Mouse (Mus musculus): ENCODE measurements around the gene Scn1a. TPM values are rescaled to one million over a fixed set of nuclear protein-coding genes. Genes with fewer than 3 reads are reported as not detected.
A peak's percentile ranks its signal among the peaks of the same experiment; 100 is the strongest.

Scn1a gene
- total and polyA plus RNA-seq, 2 experiments from 2014 or later = 0.03 TPM; not detected in 1

DNA sequence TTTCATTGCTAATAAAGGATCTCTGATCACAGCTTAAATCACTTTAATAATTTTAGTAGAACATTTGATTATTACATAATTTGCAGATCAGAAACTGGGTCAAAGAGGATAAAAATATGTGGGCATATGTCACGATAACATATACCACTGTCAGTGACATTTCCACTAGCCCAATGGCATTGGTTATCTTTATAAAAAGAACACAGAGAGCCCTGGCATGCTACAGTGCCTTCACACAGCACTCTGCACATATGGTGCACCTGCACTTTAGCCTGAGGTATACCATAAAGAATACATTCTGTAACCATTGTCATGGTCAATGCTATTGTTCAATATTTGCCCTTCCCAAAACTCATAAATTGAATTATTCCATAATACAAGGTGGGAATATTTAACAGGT lies 94.0 kb downstream of the Scn1a start:
- no peak overlapping the region for H3K4me3 ChIP-seq (ENCODE audit: low read depth, low read length)
- no peak overlapping the region for H3K9ac ChIP-seq (replicated peaks; ENCODE audit: low read depth, low read length)
- no peak for ATAC-seq (ENCODE audit: insufficient read depth, low read depth)
- WGBS = 75% methylated on average over 1 of the region's 1 CpGs
- H3K9me3 ChIP-seq (replicated peaks; ENCODE audit: control insufficient read depth, low read length) = no peaks in the 10 kb centered on the region
- TF ChIP-seq CTCF (IDR thresholded peaks at IDR 0.05; ENCODE audit: low read depth) = no peak
- H3K4me2 ChIP-seq (ENCODE audit: low read depth, low read length) = no peak overlapping the region
- no peaks in the 10 kb centered on the region for H3K36me3 ChIP-seq (replicated peaks; ENCODE audit: control insufficient read depth, insufficient read depth, low read length)
- no peak for DNase-seq (ENCODE audit: low spot score)
- H3K4me1 ChIP-seq (ENCODE audit: control insufficient read depth, insufficient read depth) = no peaks in the 10 kb centered on the region
- H3K27me3 ChIP-seq (ENCODE audit: control insufficient read depth, insufficient read depth, low read length) = no peaks in the 10 kb centered on the region
- H3K27ac ChIP-seq (ENCODE audit: low read depth) = no peak overlapping the region

DNA sequence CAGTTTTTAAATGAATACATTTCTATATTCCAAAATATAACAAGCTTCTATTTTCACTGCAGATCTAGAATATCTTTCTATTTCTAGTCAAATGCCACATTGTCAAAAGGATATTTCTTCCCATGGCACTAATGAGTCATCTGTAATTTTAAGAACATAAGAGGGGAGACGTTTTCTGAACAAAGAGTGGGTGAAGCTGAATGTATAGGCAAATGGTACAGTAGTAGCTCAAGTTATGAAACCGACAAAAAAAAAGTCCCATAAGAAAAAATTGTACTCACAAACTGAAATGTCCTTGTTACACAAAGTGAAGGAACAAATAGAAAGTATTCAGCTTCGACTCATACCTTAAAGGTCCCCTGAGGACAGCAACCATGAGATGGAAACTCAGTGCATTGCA lies 94.5 kb downstream of the Scn1a start:
- TF ChIP-seq EP300 (IDR thresholded peaks at IDR 0.05; ENCODE audit: low read depth) = no peak
- Histone ChIP-seq H3K4me3 (ENCODE audit: low read depth, low read length) (no peak overlapping the region), H3K27ac (ENCODE audit: low read depth) (no peak overlapping the region), H3K9ac (replicated peaks; ENCODE audit: low read depth, low read length) (no peak overlapping the region), H3K4me1 (ENCODE audit: control insufficient read depth, insufficient read depth) (no peaks in the 10 kb centered on the region), H3K36me3 (replicated peaks; ENCODE audit: control insufficient read depth, insufficient read depth, low read length) (no peaks in the 10 kb centered on the region), H3K9me3 (replicated peaks; ENCODE audit: control insufficient read depth, low read length) (no peaks in the 10 kb centered on the region), H3K27me3 (ENCODE audit: control insufficient read depth, insufficient read depth, low read length) (no peaks in the 10 kb centered on the region), H3K4me2 (ENCODE audit: low read depth, low read length) (no peak overlapping the region)
- ATAC-seq (ENCODE audit: insufficient read depth, low read depth) = no peak
- no peak for DNase-seq (ENCODE audit: low spot score)
- WGBS = 58% methylated on average over 3 of the region's 3 CpGs

DNA sequence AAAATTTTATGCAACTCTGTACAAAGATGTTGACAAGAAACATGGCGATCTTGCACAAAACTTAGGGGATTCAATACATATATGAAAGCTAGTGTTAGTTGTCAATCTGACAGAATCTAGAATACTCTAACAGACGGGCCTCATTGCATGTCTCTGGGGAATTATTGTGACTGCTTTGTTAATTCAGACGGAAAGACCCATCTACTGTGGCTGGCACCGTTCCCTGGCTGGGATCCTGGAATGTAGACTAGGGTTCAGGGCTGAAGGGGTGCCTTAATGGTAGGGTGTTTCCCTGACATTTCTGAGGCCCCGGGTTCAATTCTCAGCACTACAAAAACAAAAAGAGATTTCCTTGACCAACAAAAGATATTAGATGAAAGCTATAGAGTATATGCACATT lies 103.2 kb downstream of the Scn1a start:
- Histone ChIP-seq H3K9me3 (replicated peaks; ENCODE audit: control insufficient read depth, low read length) (no peaks in the 10 kb centered on the region), H3K36me3 (replicated peaks; ENCODE audit: control insufficient read depth, insufficient read depth, low read length) (no peaks in the 10 kb centered on the region), H3K4me2 (ENCODE audit: low read depth, low read length) (no peak overlapping the region), H3K9ac (replicated peaks; ENCODE audit: low read depth, low read length) (no peak overlapping the region), H3K4me1 (ENCODE audit: control insufficient read depth, insufficient read depth) (no peaks in the 10 kb centered on the region), H3K27me3 (ENCODE audit: control insufficient read depth, insufficient read depth, low read length) (no peaks in the 10 kb centered on the region), H3K27ac (ENCODE audit: low read depth) (no peak overlapping the region), H3K4me3 (ENCODE audit: low read depth, low read length) (no peak overlapping the region)
- TF ChIP-seq CTCF (IDR thresholded peaks at IDR 0.05; ENCODE audit: low read depth) (no peak), EP300 (IDR thresholded peaks at IDR 0.05; ENCODE audit: low read depth) (no peak)
- ATAC-seq (ENCODE audit: insufficient read depth, low read depth) = no peak
- DNase-seq (ENCODE audit: low spot score) = no peak
- 43% methylated on average over 5 of the region's 5 CpGs for WGBS

DNA sequence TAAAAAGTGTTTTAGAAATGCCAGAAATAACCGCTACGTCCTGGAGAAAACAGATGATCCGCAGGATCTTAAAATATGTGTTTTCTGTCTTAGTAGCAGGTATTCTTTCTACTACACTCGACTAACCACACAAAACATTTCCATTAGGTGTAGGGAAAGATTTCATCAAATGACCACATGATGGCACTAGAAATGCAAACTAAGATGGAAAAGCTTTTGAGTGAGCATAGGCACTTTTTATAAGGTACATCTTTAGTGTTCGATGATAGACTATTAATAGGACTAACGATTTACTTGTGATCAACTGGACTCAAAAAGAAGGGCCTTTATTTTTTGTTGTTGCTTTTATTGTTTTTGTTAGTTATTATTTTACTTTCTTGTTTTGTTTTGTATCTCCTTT lies 104.2 kb downstream of the Scn1a start:
- Histone ChIP-seq H3K4me1 (ENCODE audit: control insufficient read depth, insufficient read depth) (no peaks in the 10 kb centered on the region), H3K36me3 (replicated peaks; ENCODE audit: control insufficient read depth, insufficient read depth, low read length) (no peaks in the 10 kb centered on the region), H3K4me2 (ENCODE audit: low read depth, low read length) (no peak overlapping the region), H3K27ac (ENCODE audit: low read depth) (no peak overlapping the region), H3K4me3 (ENCODE audit: low read depth, low read length) (no peak overlapping the region), H3K9ac (replicated peaks; ENCODE audit: low read depth, low read length) (no peak overlapping the region), H3K9me3 (replicated peaks; ENCODE audit: control insufficient read depth, low read length) (no peaks in the 10 kb centered on the region), H3K27me3 (ENCODE audit: control insufficient read depth, insufficient read depth, low read length) (no peaks in the 10 kb centered on the region)
- TF ChIP-seq CTCF (IDR thresholded peaks at IDR 0.05; ENCODE audit: low read depth) = peak; percentile 45
- TF ChIP-seq EP300 (IDR thresholded peaks at IDR 0.05; ENCODE audit: low read depth) = no peak
- WGBS = 58% methylated on average over 6 of the region's 6 CpGs
- ATAC-seq (ENCODE audit: insufficient read depth, low read depth) (no peak), DNase-seq (ENCODE audit: low spot score) (peak; percentile 17)

DNA sequence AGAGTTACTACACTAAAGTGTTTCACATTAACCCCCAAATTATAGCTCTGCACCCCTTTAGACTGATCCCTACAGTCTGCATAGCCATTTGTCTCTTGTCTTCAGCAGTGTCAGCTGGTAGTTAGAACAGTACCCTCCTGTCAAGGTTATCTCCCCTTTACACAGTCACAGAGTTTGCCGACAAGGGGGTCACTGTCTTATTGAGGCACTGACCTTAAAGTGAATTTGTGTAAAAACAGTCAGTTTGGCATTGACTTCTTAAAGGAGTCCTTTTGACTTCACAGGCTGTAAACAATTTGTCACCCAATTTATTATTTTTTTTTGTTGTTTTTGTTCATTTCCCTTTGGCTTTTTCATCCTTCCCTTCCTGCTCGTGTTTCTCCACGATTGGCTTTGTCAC lies 168.1 kb downstream of the Scn1a start:
- TF ChIP-seq CTCF (IDR thresholded peaks at IDR 0.05; ENCODE audit: low read depth) = no peak
- TF ChIP-seq EP300 (IDR thresholded peaks at IDR 0.05; ENCODE audit: low read depth) = no peak
- Histone ChIP-seq H3K27me3 (ENCODE audit: control insufficient read depth, insufficient read depth, low read length) (no peaks in the 10 kb centered on the region), H3K4me3 (ENCODE audit: low read depth, low read length) (no peak overlapping the region), H3K27ac (ENCODE audit: low read depth) (no peak overlapping the region), H3K9me3 (replicated peaks; ENCODE audit: control insufficient read depth, low read length) (no peaks in the 10 kb centered on the region), H3K9ac (replicated peaks; ENCODE audit: low read depth, low read length) (no peak overlapping the region), H3K36me3 (replicated peaks; ENCODE audit: control insufficient read depth, insufficient read depth, low read length) (no peaks in the 10 kb centered on the region), H3K4me2 (ENCODE audit: low read depth, low read length) (no peak overlapping the region), H3K4me1 (ENCODE audit: control insufficient read depth, insufficient read depth) (no peaks in the 10 kb centered on the region)
- DNase-seq (ENCODE audit: low spot score) (no peak), ATAC-seq (ENCODE audit: insufficient read depth, low read depth) (no peak)
- WGBS = 71% methylated on average over 3 of the region's 3 CpGs
